Mouse (Mus musculus) urinary bladder, postnatal 36 days (tissue): ENCODE data around the gene Thoc3.
A peak's percentile ranks its signal among the peaks of the same experiment; 100 is the strongest.
"Not testable (repeated sequence)": the region's sequence is repeated elsewhere in the genome, so short reads cannot be mapped to it uniquely, and the experiment has no call there.

ENCODE experiments used
- DNase-seq, 2 experiments: peaks; one replicate each; pipeline ENCODE4 v3.0.0; 2022; ENCODE audit warnings: low spot score in 2 of 2, mixed read lengths in 1 of 2

Gene Thoc3

DNA sequence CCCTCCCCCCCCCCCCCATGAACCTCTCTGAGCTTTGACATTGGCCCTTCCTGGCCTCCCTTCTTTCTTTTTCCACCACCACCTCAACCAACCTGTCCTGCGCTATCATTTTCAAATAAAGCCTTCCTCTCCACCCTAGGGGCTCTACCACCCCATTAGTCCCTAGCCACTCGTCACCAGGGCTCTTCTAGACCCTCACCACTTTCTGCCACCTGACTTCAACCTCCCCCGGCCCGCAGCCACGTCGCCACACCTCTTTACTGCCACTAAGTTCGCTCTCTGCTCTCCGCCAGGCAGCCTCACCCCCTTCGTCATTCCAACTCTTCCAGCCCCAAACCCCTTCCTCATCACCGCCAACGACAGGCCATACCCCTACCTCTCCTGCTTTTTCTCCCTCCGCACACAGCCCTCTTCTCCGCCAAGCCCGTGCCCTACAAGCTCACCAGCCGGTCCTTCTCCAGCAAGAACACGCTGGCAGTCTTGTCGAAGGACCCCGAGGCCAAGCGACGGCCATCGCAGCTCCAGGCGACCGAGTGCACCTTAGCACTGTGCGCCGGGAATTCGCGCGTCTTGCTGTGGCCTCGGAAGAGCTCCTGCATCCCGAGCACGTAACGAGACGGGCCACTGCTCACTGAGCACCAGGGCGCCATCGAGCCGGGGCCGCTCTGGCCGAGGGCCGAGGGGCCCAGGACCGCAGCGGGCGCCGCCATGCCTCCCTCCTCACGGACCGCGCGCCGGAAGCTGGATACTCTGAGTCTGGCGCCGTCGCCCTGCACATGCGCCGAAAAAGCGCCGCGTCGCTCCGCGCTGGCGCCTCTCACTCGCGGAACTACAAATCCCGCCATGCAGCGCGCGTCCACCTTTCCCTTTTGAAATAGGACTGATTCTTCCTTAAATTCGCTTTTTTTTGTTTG is at the start of gene Thoc3:
Gene Thoc3 (minus strand): TSS at position 752 of the 914 bp plus-strand sequence.
- peak; percentile 81 to 89 for DNase-seq

DNA sequence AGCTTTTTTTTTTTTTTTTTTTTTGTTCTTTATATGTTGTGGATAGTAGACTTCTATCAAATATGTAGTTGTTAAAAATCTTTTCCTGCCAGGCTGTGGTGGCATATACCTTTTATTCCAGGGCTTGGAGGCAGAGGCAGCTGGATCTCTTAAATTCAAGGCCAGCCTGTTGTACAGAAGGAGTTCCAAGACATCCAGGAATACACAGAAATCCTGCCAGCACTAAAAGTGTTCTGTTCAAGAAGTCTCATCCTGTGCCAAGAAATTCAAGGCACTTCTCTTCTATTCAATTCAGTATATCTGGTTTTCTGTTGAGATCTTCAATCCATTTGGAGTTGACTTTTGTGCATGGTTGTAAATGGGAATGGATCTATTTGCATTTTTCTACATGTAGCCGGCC is 37.3 kb upstream of the Thoc3 start:
- no peak for DNase-seq

DNA sequence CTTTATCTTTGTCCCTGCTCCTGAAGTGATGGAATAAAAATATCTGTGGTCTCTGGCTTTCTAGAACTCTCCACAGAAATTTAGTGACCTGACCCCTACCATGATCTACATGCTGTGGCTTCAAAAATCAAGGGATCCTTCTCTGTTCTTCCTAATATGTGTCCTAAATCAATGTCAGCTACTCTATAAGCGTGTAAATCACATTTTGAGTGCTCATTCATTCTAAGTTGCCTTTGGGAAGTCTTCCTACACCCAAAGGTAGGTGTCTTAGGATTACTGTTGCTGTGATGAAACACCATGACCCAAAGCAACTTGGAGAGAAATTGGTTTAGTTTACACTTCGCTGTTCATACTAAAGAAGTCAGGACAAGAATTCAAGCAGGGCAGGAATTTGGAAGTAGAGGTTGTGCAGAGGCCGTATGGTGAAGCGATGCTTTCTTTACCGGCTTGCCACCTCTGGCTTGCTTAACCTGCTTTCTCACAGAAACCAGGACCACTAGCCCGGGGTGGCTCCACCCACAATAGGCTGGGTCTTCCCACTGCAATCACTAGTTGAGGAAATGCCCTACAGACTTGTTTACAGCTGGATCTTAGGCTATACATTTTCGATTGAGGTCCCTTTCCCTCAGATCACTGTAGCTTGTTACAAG is 36.1 kb upstream of the Thoc3 start:
- no peak for DNase-seq

DNA sequence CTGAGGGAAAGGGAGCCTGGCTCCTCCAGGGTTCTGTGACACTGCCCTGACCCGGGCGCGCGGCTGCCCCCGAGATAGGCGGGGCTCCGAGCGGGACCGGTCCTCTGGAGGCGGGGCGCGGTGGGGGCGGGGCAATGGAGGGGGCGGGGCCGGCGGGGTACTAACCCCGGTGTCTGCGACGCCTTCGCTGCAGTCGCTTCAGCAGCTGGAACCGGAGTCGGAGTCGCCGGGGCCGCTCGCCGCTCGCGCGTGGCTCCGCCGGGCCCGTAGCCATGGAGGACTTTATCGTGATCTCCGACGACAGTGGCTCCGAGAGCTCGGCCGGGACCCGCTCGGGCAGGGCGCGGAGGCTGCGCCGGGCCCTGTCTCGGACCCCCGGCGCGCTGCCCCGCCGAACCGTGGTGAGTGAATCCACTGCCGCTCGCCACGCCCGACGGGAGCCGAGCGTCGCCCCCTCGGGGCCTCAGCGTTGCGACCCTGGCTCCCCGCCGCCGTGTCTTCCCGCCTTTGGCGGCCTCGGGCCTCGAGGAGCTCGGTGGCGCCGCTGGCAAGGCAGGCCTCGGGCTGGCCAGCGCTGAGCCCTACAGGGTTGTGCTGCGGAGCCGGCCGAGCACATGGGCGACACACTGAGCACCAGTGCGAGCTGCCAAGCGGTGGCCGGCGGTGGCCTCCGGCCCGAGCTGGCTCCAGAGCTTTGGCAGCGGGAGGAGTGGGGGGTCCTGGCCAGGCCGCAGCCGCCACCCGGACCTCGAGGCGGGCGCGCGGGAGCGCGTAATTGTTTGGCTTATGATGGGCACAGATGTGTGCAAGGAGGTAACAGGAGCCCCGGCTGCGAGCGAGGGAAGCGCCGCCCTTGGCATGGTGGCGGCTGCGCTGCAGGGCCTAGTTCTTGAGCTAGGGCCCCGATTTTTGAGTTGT is 35.2 kb upstream of the Thoc3 start, which contains the start of gene Simc1:
Gene Simc1 (plus strand): TSS at position 176 of the 918 bp plus-strand sequence.
- peak; percentile 52 to 68 for DNase-seq

DNA sequence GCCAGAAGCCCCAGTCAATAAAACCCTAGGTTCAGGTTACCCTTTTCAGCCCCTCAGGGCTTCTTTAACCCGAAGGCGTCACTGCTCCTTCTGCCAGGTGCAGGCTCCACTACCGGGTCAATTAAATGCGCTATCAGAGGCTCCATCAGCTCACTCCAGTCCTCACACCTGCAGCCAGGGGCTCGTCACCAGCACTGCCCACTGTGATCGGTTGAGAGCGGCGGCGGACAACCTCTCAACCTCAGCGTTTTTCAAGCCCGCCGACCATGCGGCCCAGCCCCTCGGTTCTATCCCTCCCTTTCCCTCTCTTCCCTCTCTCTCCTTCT is 34.6 kb upstream of the Thoc3 start:
- DNase-seq, result no peak

DNA sequence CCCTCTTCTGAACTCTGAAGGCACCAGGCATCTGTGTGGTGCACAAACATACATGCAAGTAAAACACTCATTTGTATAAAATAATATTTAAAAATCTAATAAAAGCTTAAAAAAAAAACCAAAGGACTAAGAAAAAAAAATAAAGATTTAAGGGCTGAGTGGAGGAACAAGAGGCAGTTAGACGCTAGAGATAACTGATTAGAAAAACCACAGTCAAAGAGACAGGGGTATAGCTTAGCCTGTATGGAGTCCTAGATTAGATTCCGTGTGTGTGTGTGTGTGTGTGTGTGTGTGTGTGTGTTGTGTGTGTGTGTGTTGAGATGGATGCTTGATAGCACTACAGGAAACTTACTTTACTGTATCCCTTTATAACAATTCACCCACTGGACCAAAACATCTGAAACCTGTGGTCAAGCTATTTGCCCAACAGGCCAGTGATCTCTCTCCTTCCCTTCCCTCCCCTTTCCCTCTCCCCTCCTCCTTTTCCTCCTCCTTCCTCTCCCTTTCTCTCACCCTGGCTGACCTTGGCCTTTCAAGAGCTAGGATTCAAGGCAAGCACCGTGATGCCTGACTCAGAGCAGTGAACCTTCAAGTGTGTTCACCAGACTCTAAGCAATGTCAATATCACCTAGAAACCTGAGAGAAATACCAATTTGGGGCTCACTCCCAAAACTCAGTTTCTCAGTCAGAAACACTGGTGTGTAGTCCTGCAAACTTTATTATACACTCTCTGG is 33.5 kb upstream of the Thoc3 start:
- DNase-seq, result no peak

DNA sequence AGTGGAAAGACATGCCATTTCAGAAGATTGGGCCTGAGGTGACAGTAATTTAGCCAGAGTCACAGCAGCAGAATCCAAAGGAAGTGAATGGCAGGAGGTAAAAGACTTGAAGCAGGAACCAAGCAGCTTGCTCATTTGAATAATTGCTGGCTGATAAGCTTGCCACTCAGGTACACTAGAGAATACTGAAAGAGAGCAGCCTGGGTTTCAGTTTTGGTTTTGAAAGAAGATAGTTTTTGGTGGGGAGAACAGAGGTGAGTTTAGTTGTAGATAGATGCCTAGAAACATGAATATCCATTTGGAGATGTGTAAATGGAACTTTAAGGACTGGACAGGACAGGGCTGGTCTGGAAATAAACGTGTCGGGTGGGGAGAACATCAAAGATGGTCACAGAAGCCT is 32.7 kb upstream of the Thoc3 start:
- no peak for DNase-seq

DNA sequence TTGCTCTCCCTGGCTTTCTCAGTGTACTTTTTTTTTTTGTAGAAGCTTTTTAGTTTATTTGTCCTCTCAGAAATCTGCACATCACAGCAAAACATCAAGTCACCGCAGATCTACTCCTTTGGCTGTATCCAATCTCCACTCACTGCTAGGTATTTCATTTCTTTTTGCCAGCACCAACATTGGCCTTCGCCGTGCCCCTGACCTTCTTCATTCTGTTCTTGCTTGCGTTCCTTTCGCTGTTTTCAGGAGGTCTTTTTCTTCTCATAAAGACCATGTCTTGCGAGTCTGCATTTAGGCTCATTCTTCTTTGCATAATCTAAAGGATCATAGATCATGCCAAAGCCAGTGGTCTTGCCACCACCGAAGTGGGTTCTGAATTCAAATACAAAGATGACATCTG is 30.9 kb upstream of the Thoc3 start:
- DNase-seq, result not testable (repeated sequence)

DNA sequence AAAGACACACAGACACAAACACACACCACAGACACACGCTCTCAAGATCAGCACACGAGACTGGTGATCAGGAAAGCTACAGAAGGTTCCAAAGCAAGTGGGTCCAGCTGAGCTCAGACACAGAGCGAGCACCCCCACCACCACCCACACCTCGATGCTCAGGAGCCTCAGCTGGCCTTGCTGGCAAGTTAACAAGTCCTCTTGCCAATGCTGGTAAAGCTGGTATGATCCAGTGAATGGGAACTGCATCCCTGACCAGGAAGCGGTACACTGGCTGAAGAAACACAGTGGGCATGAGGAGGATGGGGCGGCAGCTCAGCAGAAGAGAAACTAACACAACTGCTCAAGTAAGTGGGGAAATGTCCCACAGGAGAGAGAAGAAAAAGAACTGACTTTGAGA is 22.7 kb upstream of the Thoc3 start:
- DNase-seq, result no peak

DNA sequence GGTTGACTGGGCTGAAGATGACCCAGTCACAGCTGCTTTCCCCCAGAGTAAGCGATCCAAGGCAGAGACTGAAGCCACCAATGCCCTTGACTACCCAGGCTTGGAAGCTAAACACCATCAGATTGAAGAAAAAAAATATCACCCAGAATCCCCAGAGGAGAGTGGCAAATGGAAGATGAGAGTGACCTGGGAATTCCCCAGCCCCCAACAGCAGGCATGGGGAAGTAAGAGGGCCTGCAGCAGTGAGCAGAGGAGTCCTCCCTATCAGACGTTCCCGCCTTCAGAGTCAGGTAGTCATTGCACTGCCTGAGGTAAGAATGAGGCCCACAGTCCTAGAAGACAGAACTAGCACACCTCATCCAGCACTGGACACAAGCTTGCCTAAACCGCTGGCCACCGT is 21.8 kb upstream of the Thoc3 start:
- DNase-seq, result no peak

DNA sequence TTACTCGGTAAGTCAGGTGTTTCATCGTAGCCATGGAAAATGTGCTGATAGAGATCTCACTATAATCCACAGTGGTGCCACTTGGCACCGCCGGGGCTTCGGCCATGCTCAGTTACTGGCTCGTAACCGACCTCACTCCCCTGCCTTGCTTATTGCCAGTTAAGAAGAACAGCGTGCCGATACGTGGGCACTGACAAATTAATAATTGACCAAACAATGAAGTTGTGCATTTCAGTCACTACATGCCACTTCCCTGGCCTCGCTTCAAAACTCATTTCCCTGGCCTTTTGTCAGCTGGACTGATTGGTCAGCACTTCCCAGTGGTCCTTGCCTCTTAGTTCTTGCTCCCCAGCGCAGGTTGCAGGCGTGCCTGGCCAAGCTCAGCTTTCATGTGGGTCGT is 12.8 kb upstream of the Thoc3 start:
- no peak for DNase-seq

DNA sequence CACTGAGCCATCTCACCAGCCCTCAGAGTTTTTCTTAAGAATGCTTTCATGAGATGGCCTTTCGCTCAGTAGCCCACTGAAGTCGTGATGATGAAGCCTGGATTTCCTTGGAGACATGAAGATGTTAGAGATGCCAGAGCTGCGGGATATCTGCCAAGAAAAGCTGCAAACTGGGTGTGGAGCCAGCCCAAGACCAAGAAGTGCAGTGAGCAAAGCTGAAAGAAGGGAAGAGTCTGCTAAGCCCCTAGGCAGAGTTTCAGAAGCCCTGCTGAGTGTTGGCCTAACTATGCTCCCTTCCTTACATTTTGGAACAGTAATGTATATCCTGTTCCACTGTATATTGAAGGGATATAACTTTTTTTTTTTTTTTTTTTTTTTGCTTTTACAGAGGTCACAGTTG is 10.6 kb upstream of the Thoc3 start:
- DNase-seq, result peak in 1 of 2 experiments; percentile 14

DNA sequence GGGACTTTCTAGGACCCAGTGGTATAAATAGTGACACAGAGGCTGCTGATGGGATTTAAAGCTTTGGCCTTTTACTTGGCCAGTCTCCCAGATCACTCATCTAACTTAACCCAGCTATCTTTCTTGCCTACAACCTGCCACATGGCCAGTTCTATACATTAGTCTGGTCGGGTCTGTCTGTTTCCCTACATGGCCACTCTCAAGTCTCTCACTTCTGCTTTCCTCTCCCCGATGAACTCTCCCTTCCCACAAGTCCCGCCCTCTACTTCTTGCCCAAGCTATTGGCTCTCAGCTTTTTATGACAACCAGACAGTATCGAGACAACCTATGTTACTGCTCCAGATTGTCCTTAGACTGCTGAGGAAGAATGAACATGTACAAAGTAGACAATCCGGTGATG is 7.1 kb upstream of the Thoc3 start:
- no peak for DNase-seq

DNA sequence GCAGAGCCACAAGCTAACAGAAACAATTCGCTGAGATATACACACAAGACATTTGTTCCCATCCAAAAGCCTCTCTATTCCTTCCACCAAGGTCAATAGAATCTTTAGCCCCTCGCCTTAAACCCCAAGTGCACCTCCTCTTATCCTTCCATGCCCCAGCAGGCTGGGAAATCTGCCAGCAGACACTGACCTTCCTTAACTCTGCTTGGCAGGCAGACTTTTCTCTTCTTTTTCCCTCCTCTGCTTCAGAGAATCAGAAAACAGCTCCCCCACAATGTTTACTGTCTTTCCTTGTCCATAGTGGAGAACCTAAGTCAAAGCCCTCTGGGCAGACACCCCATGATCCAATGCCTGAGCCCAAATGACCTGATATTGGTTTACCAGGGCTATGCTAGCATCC is 6.3 kb upstream of the Thoc3 start:
- no peak for DNase-seq

DNA sequence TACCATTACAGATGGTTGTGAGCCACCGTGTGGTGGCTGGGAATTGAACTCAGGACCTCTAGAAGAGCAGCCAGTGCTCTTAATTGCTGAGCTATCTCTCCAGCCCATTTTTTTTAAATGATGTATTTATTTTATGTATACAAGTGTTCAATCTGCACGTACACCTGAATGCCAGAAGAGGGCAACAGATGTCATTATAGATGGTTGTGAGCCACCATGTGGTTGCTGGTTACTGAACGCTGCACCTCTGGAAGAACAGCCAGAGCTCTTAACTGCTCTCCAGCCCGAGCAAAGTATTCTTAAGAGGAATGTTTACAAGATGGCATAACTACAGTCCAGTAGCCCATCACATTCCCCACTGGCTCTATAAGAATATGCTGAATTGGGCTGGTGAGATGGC is 3.3 kb upstream of the Thoc3 start:
- DNase-seq, result no peak

DNA sequence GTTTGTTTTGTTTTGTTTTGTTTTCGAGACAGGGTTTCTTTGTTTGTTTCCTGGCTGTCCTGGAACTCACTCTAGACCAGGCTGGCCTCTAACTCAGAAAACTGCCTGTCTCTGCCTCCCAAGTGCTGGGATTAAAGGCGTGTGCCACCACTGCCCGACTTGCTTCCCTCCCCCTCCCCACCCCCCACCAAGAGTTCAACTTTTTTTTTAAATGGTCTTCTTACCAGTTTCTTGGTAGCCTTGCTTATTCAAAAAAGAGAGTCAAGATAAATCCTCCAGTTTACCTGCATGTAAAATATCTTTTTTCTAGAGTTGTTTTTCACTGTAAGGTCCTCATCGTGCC is 334 bp upstream of the Thoc3 start:
- no peak for DNase-seq

DNA sequence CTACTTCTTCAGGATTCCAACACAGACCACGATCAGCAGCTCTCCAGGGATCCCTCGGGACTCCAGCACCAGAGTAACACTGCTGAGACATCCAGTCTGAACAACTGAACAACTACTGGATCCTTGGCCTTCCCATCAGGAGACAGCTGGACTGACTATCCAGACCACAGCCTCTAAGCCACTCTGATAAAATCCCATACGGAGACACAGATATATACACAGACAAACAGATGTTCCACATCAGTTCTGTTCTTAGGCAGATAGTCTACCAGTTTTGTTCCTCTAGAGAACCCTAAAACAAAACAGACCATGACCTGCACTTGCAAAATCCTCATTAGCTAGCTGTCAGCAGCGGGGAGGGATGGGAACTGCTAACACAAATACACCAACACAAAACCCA is 9.4 kb downstream of the Thoc3 start:
- DNase-seq, result no peak

DNA sequence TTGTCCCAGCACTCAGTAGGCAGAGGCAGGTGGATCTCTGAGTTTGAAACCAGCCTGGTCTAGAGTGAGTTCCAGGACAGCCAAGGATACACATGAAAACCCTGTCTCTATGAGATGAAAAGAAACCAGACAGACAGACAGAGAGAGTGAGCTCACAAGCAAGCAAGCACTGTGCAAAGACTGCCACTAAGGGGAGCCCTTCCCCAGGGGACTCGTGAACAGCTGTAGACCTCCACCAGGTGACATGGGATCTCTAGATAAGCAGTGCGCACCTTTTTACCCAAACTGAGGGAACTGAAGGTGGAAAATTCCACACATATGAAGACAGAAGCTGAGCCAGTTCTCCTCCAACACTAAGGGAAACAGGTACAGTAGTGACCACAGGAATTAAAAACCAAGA is 11.6 kb downstream of the Thoc3 start:
- no peak for DNase-seq

DNA sequence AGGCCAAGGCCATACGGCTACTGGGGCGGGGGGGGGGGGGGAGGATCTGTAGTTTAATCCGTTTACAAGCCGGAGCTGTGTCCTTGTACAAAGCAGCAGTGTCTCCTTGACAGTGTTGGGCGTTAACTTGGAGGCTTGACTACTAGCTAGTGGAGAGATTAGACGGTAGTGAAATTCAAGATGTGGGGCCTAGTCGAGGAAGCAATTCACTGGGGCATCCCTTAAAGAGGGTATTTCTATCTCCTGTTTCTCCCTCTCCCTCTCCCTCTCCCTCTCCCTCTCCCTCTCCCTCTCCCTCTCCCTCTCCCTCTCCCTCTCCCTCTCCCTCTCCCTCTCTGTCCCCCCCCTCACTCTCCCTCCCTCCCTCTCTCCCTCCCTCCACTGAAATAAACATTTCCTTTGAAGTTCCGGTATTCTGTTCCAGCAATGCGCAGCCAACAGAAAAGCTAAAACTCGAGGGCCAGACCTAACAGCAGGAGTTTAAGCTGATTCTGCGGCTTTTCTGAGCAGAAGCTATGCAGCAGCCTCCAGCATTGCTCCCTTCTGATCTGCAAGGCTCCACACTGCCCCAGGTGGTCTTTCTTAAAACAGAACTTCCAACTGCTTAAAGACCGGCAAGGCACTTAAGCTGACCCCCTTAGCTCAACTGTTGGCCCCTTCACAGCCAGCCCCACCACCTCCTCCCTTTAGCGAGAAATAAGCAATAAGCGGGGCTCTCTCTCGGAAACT is 21.0 kb downstream of the Thoc3 start:
- DNase-seq, result no peak

DNA sequence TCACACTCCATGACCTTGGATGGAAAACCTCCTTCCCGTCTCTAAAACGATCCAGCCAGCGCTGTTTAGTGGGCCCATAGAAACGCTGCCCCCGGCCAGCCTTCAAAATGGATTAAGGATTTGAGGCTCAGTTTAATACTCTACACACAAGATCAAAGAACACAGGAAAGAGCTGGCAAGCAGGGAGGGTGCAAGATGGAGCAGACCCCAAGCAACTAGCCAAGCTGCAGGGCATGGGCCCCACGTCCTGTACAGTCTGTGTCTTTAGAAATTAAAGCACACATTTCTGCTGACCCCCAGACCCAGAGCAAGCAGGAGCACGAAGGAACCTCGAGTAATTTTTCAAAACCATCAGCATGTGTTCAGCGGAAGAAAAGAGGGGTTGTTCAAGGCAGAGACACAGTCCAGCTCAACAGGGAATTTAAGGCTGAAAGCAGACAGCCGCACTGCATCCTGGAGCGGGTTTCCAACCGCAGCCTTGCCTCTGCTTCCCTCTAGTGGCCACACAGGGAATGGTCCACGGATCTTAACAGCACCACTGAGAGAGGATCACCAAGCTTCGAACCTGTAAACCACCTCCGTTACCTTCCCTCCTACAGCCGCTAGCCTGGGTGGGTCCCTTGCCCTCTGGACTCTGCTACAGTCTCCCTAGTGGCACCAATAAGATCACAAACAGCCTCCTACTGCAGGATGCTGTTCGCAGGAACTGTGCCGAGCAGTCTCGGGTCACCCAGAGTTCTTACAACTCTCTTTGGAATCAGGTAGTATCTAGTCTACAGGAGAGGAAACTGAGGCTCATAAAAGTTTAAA is 21.8 kb downstream of the Thoc3 start:
- peak; percentile 64 to 79 for DNase-seq
